Mouse (Mus musculus) CH12.LX (cell line): ENCODE results near the gene Vav2. TPM values are rescaled to one million over a fixed set of nuclear protein-coding genes. Genes with fewer than 3 reads are reported as not detected.

Experiments used
- DNase-seq: peaks from one replicate; pipeline ENCODE4 v3.0.0-alpha.2; 2013; ENCODE audit errors: extremely low read depth
- H3K27ac ChIP-seq: 2 replicates; pipeline ENCODE4 v1.5.1; 2012; ENCODE audit warnings: low read depth, mild to moderate bottlenecking, control low read depth, moderate library complexity; ENCODE audit not compliant: insufficient read depth
- H3K27me3 ChIP-seq: replicated peaks from 2 replicates; pipeline ENCODE3; 2012; ENCODE audit warnings: inconsistent platforms
- H3K36me3 ChIP-seq, 2 experiments: replicated peaks in 1 of 2; 2 replicates each; pipeline versions ENCODE3 to v1.6.1; 2012; ENCODE audit warnings: inconsistent platforms in 1 of 2, low read length in 1 of 2, mild to moderate bottlenecking in 1 of 2, mixed read lengths in 1 of 2, moderate library complexity in 1 of 2; ENCODE audit not compliant: control insufficient read depth in 1 of 2, insufficient read depth in 1 of 2
- H3K4me1 ChIP-seq, 2 experiments: 2 replicates each; pipeline ENCODE4 v1.6.1; 2012; ENCODE audit warnings: inconsistent platforms in 1 of 2, moderate library complexity in 1 of 2; ENCODE audit not compliant: insufficient read depth in 2 of 2, control insufficient read depth in 1 of 2
- H3K4me2 ChIP-seq: 2 replicates; pipeline ENCODE4 v1.6.1; 2012; ENCODE audit warnings: low read depth, mild to moderate bottlenecking, control low read depth; ENCODE audit not compliant: poor library complexity, insufficient read depth, severe bottlenecking
- H3K4me3 ChIP-seq, 3 experiments: fragments of 150-350 bp in 1 of 3; sonication (generic) in 1 of 3; replicated peaks in 1 of 3; 2 replicates each; pipeline versions ENCODE3 to v1.5.1; 2011 to 2012; ENCODE audit warnings: low read depth in 2 of 3, low read length in 2 of 3, mild to moderate bottlenecking in 2 of 3, moderate library complexity in 2 of 3, control low read depth in 1 of 3, improper control_type of control experiment in 1 of 3, inconsistent platforms in 1 of 3, mixed read lengths in 1 of 3; ENCODE audit not compliant: poor library complexity in 1 of 3
- H3K79me2 ChIP-seq: replicated peaks from 2 replicates; pipeline ENCODE4 v1.6.1; 2012; ENCODE audit warnings: mild to moderate bottlenecking, moderate library complexity; ENCODE audit not compliant: control insufficient read depth, poor library complexity, insufficient read depth, severe bottlenecking; ENCODE audit errors: extremely low read depth
- H3K9ac ChIP-seq: 2 replicates; pipeline ENCODE4 v1.6.1; 2012; ENCODE audit warnings: low read depth, mild to moderate bottlenecking, control low read depth, moderate library complexity; ENCODE audit not compliant: insufficient read depth
- H3K9me3 ChIP-seq: replicated peaks from 2 replicates; pipeline ENCODE3; 2012; ENCODE audit warnings: low read length, inconsistent platforms, mixed read lengths
- BHLHE40 ChIP-seq: IDR thresholded peaks from 2 replicates; pipeline ENCODE4 v1.6.1; 2011; ENCODE audit warnings: mild to moderate bottlenecking, low read depth, low read length, improper control_type of control experiment
- CHD1 ChIP-seq: IDR thresholded peaks from 2 replicates; pipeline ENCODE4 v1.6.1; 2012; ENCODE audit warnings: low read depth, low read length, improper control_type of control experiment, inconsistent platforms
- ETS1 ChIP-seq: conservative IDR thresholded peaks from 2 replicates; pipeline ENCODE4 v1.6.1; 2012; ENCODE audit warnings: low read depth, mild to moderate bottlenecking, inconsistent platforms, low read length, improper control_type of control experiment, moderate library complexity
- HCFC1 ChIP-seq: IDR thresholded peaks from 2 replicates; pipeline ENCODE4 v1.6.1; 2012; ENCODE audit warnings: low read depth, mild to moderate bottlenecking, inconsistent platforms, low read length, improper control_type of control experiment
- JUN ChIP-seq: IDR thresholded peaks from 2 replicates; pipeline ENCODE4 v1.6.1; 2011; ENCODE audit warnings: low read depth, mild to moderate bottlenecking, low read length, improper control_type of control experiment, moderate library complexity; ENCODE audit not compliant: insufficient read depth
- JUND ChIP-seq: conservative IDR thresholded peaks from 2 replicates; pipeline ENCODE4 v1.6.1; 2011; ENCODE audit warnings: low read depth, low read length, improper control_type of control experiment
- KAT2A ChIP-seq: IDR thresholded peaks from 2 replicates; pipeline ENCODE4 v1.6.1; 2012; ENCODE audit warnings: low read length, improper control_type of control experiment, inconsistent platforms; ENCODE audit not compliant: insufficient replicate concordance
- MAX ChIP-seq: IDR thresholded peaks from 2 replicates; pipeline ENCODE4 v1.6.1; 2011; ENCODE audit warnings: low read length, improper control_type of control experiment
- MYC ChIP-seq: IDR thresholded peaks from 2 replicates; pipeline ENCODE4 v1.6.1; 2011; ENCODE audit warnings: low read depth, mild to moderate bottlenecking, improper control_type of control experiment, low read length
- PAX5 ChIP-seq: IDR thresholded peaks from 2 replicates; pipeline ENCODE4 v1.6.1; 2012; ENCODE audit warnings: low read length, inconsistent platforms, mixed read lengths
- POLR2A ChIP-seq: IDR thresholded peaks from 2 replicates; pipeline ENCODE4 v1.6.1; 2011; ENCODE audit warnings: low read depth, mild to moderate bottlenecking, improper control_type of control experiment, low read length
- POLR2AphosphoS2 ChIP-seq: IDR thresholded peaks from 2 replicates; pipeline ENCODE4 v1.6.1; 2011; ENCODE audit warnings: low read depth, low read length, improper control_type of control experiment
- RAD21 ChIP-seq: IDR thresholded peaks from 2 replicates; pipeline ENCODE4 v1.6.1; 2011; ENCODE audit warnings: low read depth, mild to moderate bottlenecking, low read length, improper control_type of control experiment, moderate library complexity
- SIN3A ChIP-seq: IDR thresholded peaks from 2 replicates; pipeline ENCODE4 v1.6.1; 2012; ENCODE audit warnings: low read length, improper control_type of control experiment, inconsistent platforms
- TBP ChIP-seq: conservative IDR thresholded peaks from 2 replicates; pipeline ENCODE4 v1.6.1; 2011; ENCODE audit warnings: low read depth, low read length, improper control_type of control experiment
- UBTF ChIP-seq: IDR thresholded peaks from 2 replicates; pipeline ENCODE4 v1.6.1; 2012; ENCODE audit warnings: low read depth, mild to moderate bottlenecking, inconsistent platforms, low read length, improper control_type of control experiment, moderate library complexity
- USF1 ChIP-seq: IDR thresholded peaks from 2 replicates; pipeline ENCODE4 v1.6.1; 2014; ENCODE audit warnings: low read depth, mild to moderate bottlenecking, inconsistent platforms, low read length, improper control_type of control experiment
- ZC3H11A ChIP-seq: IDR thresholded peaks from 2 replicates; pipeline ENCODE4 v1.6.1; 2012; ENCODE audit warnings: low read depth, mild to moderate bottlenecking, inconsistent platforms, low read length, improper control_type of control experiment
- dilution Hi-C: fragments of 300-500 bp; cut with MboI; formaldehyde crosslinking; loops from 2 replicates; pipeline ENCODE4 v1.14.3; 2020; ENCODE audit warnings: low sequenced_read_pairs; ENCODE audit not compliant: extremely low pct_unique_long_range_greater_than_20kb, extremely low pct_ligation_motif_present
- in situ Hi-C: fragments of 300-500 bp; cut with MboI; formaldehyde crosslinking; loops from 3 replicates; pipeline ENCODE4 v1.14.3; 2019; ENCODE audit warnings: low sequenced_read_pairs, low pct_ligation_motif_present, low pct_unique_long_range_greater_than_20kb, mixed read lengths
- polyA plus RNA-seq: library from polyadenylated mRNA; unstranded; fragments of >175 nt; gene quantifications from 2 replicates; pipeline ENCODE4 v1.2.1, GENCODE M21; 2012; ENCODE audit warnings: low read depth; ENCODE audit not compliant: insufficient read length
- total RNA-seq, 2 experiments: library from RNA; depleted of rRNA; stranded (reverse); fragments of 300-350 nt in 1 of 2; fragments of >200 nt in 1 of 2; gene quantifications; 2 replicates each; pipeline ENCODE4 v1.2.3; 2012 to 2014

Vav2 gene
- total and polyA plus RNA-seq, 3 experiments, result 31.5 to 46.8 (median 46.6) TPM

- Histone ChIP-seq H3K4me2 (no peak overlapping the region), H3K4me1 (peaks cover 3 to 32% of the 10 kb centered on the region in 2 experiments; a peak in 2 of 4 replicates), H3K36me3 (peaks cover 56 to 91% of the 10 kb centered on the region in 2 experiments)
- TF ChIP-seq UBTF, result no peak
- TF ChIP-seq, all 38 proteins: peak for 0
- no peaks in the 10 kb centered on the region for H3K9me3 ChIP-seq
- no peak overlapping the region for H3K4me3 ChIP-seq
- in situ Hi-C loops (no loop called here), dilution Hi-C loops (no loop called here)
- H3K27me3 ChIP-seq, result no peaks in the 10 kb centered on the region
- H3K27ac ChIP-seq, result no peak overlapping the region
- DNase-seq, result no peak
- H3K9ac ChIP-seq, result no peak overlapping the region
- H3K79me2 ChIP-seq, result peaks cover 58% of the 10 kb centered on the region
Measured at GRCm38 (mm10) chr2:27336600-27336999, 90.2 kb downstream of the Vav2 start.

DNA sequence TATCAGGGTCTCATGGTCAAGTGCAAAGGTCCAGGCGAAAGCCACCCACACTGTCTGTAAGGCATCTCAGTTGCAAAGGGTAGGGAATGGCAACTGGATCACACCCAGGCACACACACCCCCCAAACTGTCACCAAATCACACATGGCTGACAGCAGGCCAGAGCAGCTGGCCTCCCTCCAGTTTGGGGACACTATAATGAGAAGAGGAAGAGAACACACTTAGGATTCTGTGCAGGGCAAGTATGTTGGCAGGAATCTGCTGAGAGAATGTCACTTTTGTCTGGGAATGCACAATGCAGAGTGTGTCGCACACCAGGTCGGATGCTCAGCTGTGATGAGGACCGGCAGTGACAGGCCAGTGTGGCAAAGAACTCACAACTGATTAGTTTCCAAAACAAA is 92.0 kb downstream of the Vav2 start:
- no peak for TF ChIP-seq JUND
- TF ChIP-seq RAD21, result no peak
- TF ChIP-seq TBP, result no peak
- no peak for TF ChIP-seq KAT2A
- no peak for TF ChIP-seq PAX5
- TF ChIP-seq SIN3A, result no peak
- TF ChIP-seq HCFC1, result no peak
- no peak for TF ChIP-seq POLR2A
- TF ChIP-seq MAX, result no peak
- no peak for TF ChIP-seq USF1
- TF ChIP-seq JUN, result no peak
- no peak for TF ChIP-seq ZC3H11A
- no peak for TF ChIP-seq ETS1
- no peak for TF ChIP-seq MYC
- no peak for TF ChIP-seq CHD1
- no peak for TF ChIP-seq POLR2AphosphoS2
- no peak for TF ChIP-seq BHLHE40
- in situ Hi-C loops (no loop called here), dilution Hi-C loops (no loop called here)

More for the DNA sequence above, 92.0 kb downstream of the Vav2 start:
- H3K4me3 ChIP-seq, result no peak overlapping the region
- no peak overlapping the region for H3K27ac ChIP-seq
- H3K79me2 ChIP-seq, result peaks cover 48% of the 10 kb centered on the region
- no peaks in the 10 kb centered on the region for H3K9me3 ChIP-seq
- DNase-seq, result no peak
- H3K4me1 ChIP-seq, result peaks cover 3 to 40% of the 10 kb centered on the region in 2 experiments; a peak in 2 of 4 replicates
- no peaks in the 10 kb centered on the region for H3K27me3 ChIP-seq
- no peak overlapping the region for H3K4me2 ChIP-seq
- no peak overlapping the region for H3K9ac ChIP-seq
- peaks cover 61 to 91% of the 10 kb centered on the region in 2 experiments for H3K36me3 ChIP-seq
